Mouse (Mus musculus): Measurements from ENCODE around the gene Mtcl1. TPM values are rescaled to one million over a fixed set of nuclear protein-coding genes. Genes with fewer than 3 reads are reported as not detected.

The Mtcl1 gene
- total and polyA plus RNA-seq, 3 experiments = not detected

DNA sequence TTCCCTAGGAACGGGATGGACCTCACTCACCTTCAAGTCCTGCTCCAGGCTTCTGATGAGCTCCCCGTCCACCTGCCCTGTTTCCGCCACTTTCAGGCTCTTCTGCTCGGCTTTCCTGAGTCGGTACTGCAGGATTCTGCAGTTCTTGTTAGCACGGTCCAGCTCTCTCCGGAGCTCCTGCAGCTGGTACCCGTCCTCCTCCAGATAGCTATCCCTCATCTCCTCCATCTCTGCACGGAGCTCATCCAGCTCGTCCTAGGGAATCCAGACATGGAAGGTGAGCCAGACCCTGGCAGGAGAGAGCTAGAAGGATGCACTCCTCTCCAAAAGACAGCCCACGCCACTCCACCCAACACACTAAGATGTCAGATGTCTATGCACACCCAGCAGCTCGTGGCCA, 11.4 kb downstream of the Mtcl1 start:
- Histone ChIP-seq H3K9me3 (replicated peaks; ENCODE audit: low read length) (peaks cover 37% of the 10 kb centered on the region), H3K4me3 (replicated peaks in 1 of 3; ENCODE audit: low read depth in 2 of 3, low read length in 2 of 3, poor library complexity in 1 of 3) (no peak overlapping the region), H3K4me1 (ENCODE audit: control insufficient read depth in 1 of 2, insufficient read depth in 2 of 2) (no peaks in the 10 kb centered on the region), H3K79me2 (replicated peaks; ENCODE audit: control insufficient read depth, extremely low read depth, insufficient read depth, poor library complexity, severe bottlenecking) (no peaks in the 10 kb centered on the region), H3K4me2 (ENCODE audit: insufficient read depth, low read depth, poor library complexity, severe bottlenecking) (no peak overlapping the region), H3K9ac (ENCODE audit: insufficient read depth, low read depth) (no peak overlapping the region), H3K27me3 (replicated peaks) (no peaks in the 10 kb centered on the region), H3K27ac (ENCODE audit: insufficient read depth, low read depth) (no peak overlapping the region), H3K36me3 (replicated peaks in 1 of 2; ENCODE audit: control insufficient read depth in 1 of 2, insufficient read depth in 1 of 2, low read length in 1 of 2) (no peaks in the 10 kb centered on the region)
- in situ Hi-C loops (cut with MboI; ENCODE audit: low pct_ligation_motif_present, low pct_unique_long_range_greater_than_20kb, low sequenced_read_pairs) (no loop called here), dilution Hi-C loops (cut with MboI; ENCODE audit: extremely low pct_ligation_motif_present, extremely low pct_unique_long_range_greater_than_20kb, low sequenced_read_pairs) (no loop called here)
- TF ChIP-seq ZMIZ1 (IDR thresholded peaks at IDR 0.05; ENCODE audit: low read depth, low read length) = no peak
- TF ChIP-seq MYC (IDR thresholded peaks at IDR 0.05; ENCODE audit: low read depth, low read length) = no peak
- no peak for TF ChIP-seq JUND (conservative IDR thresholded peaks at IDR 0.05; ENCODE audit: low read depth, low read length)
- no peak for TF ChIP-seq USF2 (conservative IDR thresholded peaks at IDR 0.05; ENCODE audit: low read depth, low read length)
- TF ChIP-seq KAT2A (IDR thresholded peaks at IDR 0.05; ENCODE audit: insufficient replicate concordance, low read length) = no peak
- no peak for TF ChIP-seq IRF4 (IDR thresholded peaks at IDR 0.05; ENCODE audit: low read depth, low read length)
- no peak for TF ChIP-seq POLR2A (IDR thresholded peaks at IDR 0.05; ENCODE audit: low read depth, low read length)
- no peak for TF ChIP-seq ZC3H11A (IDR thresholded peaks at IDR 0.05; ENCODE audit: low read depth, low read length)
- no peak for TF ChIP-seq MAZ (IDR thresholded peaks at IDR 0.05; ENCODE audit: low read depth, low read length)
- TF ChIP-seq SMC3 (IDR thresholded peaks at IDR 0.05; ENCODE audit: low read depth, low read length) = no peak
- TF ChIP-seq NRF1 (IDR thresholded peaks at IDR 0.05; ENCODE audit: low read depth, low read length) = no peak
- no peak for TF ChIP-seq CHD2 (IDR thresholded peaks at IDR 0.05; ENCODE audit: low read length)
- DNase-seq (ENCODE audit: extremely low read depth) = no peak

DNA sequence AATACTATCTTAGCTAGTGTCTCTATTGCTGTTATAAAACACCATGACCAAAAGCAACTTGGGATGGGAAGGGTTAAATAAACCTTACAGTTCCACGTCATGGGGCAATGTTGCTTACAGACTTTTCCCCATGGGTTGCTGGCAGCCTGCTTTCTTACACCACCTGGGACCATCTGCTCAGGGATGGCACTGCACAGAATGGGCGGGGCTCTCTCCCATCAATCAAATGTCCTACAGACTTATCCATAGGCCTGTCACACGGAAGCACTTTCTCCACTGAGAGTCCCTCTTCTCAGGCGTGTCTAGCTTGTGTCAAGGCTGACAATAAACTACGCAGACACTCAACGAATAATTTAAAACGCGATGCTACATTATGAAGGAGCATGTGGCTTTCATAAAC, 12.7 kb downstream of the Mtcl1 start:
- Histone ChIP-seq H3K4me1 (ENCODE audit: control insufficient read depth in 1 of 2, insufficient read depth in 2 of 2) (no peaks in the 10 kb centered on the region), H3K36me3 (replicated peaks in 1 of 2; ENCODE audit: control insufficient read depth in 1 of 2, insufficient read depth in 1 of 2, low read length in 1 of 2) (no peaks in the 10 kb centered on the region), H3K27me3 (replicated peaks) (no peaks in the 10 kb centered on the region), H3K27ac (ENCODE audit: insufficient read depth, low read depth) (no peak overlapping the region), H3K4me3 (replicated peaks in 1 of 3; ENCODE audit: low read depth in 2 of 3, low read length in 2 of 3, poor library complexity in 1 of 3) (no peak overlapping the region), H3K9ac (ENCODE audit: insufficient read depth, low read depth) (no peak overlapping the region), H3K4me2 (ENCODE audit: insufficient read depth, low read depth, poor library complexity, severe bottlenecking) (no peak overlapping the region), H3K79me2 (replicated peaks; ENCODE audit: control insufficient read depth, extremely low read depth, insufficient read depth, poor library complexity, severe bottlenecking) (no peaks in the 10 kb centered on the region), H3K9me3 (replicated peaks; ENCODE audit: low read length) (peaks cover 44% of the 10 kb centered on the region)
- no peak for TF ChIP-seq UBTF (IDR thresholded peaks at IDR 0.05; ENCODE audit: low read depth, low read length)
- no peak for TF ChIP-seq EP300 (IDR thresholded peaks at IDR 0.05; ENCODE audit: low read length)
- no peak for TF ChIP-seq BHLHE40 (IDR thresholded peaks at IDR 0.05; ENCODE audit: low read depth, low read length)
- no peak for TF ChIP-seq CTCF (conservative IDR thresholded peaks at IDR 0.05 in 1 of 2, IDR thresholded peaks at IDR 0.05 in 1 of 2; ENCODE audit: low read depth in 2 of 2, low read length in 2 of 2)
- dilution Hi-C loops (cut with MboI; ENCODE audit: extremely low pct_ligation_motif_present, extremely low pct_unique_long_range_greater_than_20kb, low sequenced_read_pairs) (no loop called here), in situ Hi-C loops (cut with MboI; ENCODE audit: low pct_ligation_motif_present, low pct_unique_long_range_greater_than_20kb, low sequenced_read_pairs) (no loop called here)
- no peak for DNase-seq (ENCODE audit: extremely low read depth)

DNA sequence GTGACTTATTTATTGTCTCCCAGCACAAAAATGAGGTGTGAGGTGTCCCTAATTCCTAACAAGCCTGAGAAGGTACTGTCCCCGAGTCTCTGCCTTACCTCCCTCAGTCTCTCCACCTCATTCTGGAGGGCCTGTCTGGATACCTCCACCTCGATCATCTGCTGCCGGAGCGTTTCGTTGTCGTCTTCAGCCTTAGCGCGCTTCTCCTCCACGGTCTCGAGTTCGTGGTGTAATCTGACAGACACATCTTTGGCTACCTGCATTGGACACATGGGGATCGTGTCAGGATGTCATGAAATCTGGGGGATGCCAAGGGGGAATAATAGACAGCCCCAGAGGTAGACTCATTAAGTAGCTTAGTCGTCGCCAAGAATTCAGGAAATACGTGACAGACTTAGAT, 13.6 kb downstream of the Mtcl1 start:
- in situ Hi-C loops (cut with MboI; ENCODE audit: low pct_ligation_motif_present, low pct_unique_long_range_greater_than_20kb, low sequenced_read_pairs) (no loop called here), dilution Hi-C loops (cut with MboI; ENCODE audit: extremely low pct_ligation_motif_present, extremely low pct_unique_long_range_greater_than_20kb, low sequenced_read_pairs) (no loop called here)
- no peak for DNase-seq (ENCODE audit: extremely low read depth)
- Histone ChIP-seq H3K27ac (ENCODE audit: insufficient read depth, low read depth) (no peak overlapping the region), H3K9me3 (replicated peaks; ENCODE audit: low read length) (peaks cover 44% of the 10 kb centered on the region), H3K4me2 (ENCODE audit: insufficient read depth, low read depth, poor library complexity, severe bottlenecking) (no peak overlapping the region), H3K9ac (ENCODE audit: insufficient read depth, low read depth) (no peak overlapping the region), H3K4me1 (ENCODE audit: control insufficient read depth in 1 of 2, insufficient read depth in 2 of 2) (no peaks in the 10 kb centered on the region), H3K4me3 (replicated peaks in 1 of 3; ENCODE audit: low read depth in 2 of 3, low read length in 2 of 3, poor library complexity in 1 of 3) (no peak overlapping the region), H3K27me3 (replicated peaks) (no peaks in the 10 kb centered on the region), H3K36me3 (replicated peaks in 1 of 2; ENCODE audit: control insufficient read depth in 1 of 2, insufficient read depth in 1 of 2, low read length in 1 of 2) (no peaks in the 10 kb centered on the region), H3K79me2 (replicated peaks; ENCODE audit: control insufficient read depth, extremely low read depth, insufficient read depth, poor library complexity, severe bottlenecking) (no peaks in the 10 kb centered on the region)
- TF ChIP-seq HCFC1 (IDR thresholded peaks at IDR 0.05; ENCODE audit: low read depth, low read length) (no peak), ZKSCAN1 (IDR thresholded peaks at IDR 0.05; ENCODE audit: borderline replicate concordance, low read depth, low read length) (no peak), NELFE (IDR thresholded peaks at IDR 0.05; ENCODE audit: low read depth, low read length) (no peak), NRF1 (IDR thresholded peaks at IDR 0.05; ENCODE audit: low read depth, low read length) (no peak), SMC3 (IDR thresholded peaks at IDR 0.05; ENCODE audit: low read depth, low read length) (no peak), MAX (IDR thresholded peaks at IDR 0.05; ENCODE audit: low read length) (no peak), ZMIZ1 (IDR thresholded peaks at IDR 0.05; ENCODE audit: low read depth, low read length) (no peak), UBTF (IDR thresholded peaks at IDR 0.05; ENCODE audit: low read depth, low read length) (no peak), MYC (IDR thresholded peaks at IDR 0.05; ENCODE audit: low read depth, low read length) (no peak), MAFK (IDR thresholded peaks at IDR 0.05; ENCODE audit: insufficient replicate concordance, low read length) (no peak), MXI1 (IDR thresholded peaks at IDR 0.05; ENCODE audit: low read depth, low read length) (no peak), BHLHE40 (IDR thresholded peaks at IDR 0.05; ENCODE audit: low read depth, low read length) (no peak), ZC3H11A (IDR thresholded peaks at IDR 0.05; ENCODE audit: low read depth, low read length) (no peak), EP300 (IDR thresholded peaks at IDR 0.05; ENCODE audit: low read length) (no peak), E2F4 (IDR thresholded peaks at IDR 0.05; ENCODE audit: insufficient replicate concordance, low read depth, low read length) (no peak)

Data from CH12.LX (cell line).